Mouse (Mus musculus): ENCODE measurements around the gene Olfr823. TPM values are rescaled to one million over a fixed set of nuclear protein-coding genes. Genes with fewer than 3 reads are reported as not detected.

Gene Olfr823
- polyA plus RNA-seq, 1 experiment from 2014 or later = not detected

Other genes with a start within 250 kb of the Olfr823 start
- gene Olfr814, start 235.5 kb downstream of the Olfr823 start, polyA plus RNA-seq (2014; fragmentation: Nextera tagmentation; extraction: Ambion mirVana) = not detected in 2 replicates
- not detected in 2 replicates for gene Olfr815, start 209.5 kb downstream of the Olfr823 start, polyA plus RNA-seq (2014; fragmentation: Nextera tagmentation; extraction: Ambion mirVana)
- not detected in 2 replicates for gene Olfr816, start 199.8 kb downstream of the Olfr823 start, polyA plus RNA-seq (2014; fragmentation: Nextera tagmentation; extraction: Ambion mirVana)
- not detected in 2 replicates for gene Olfr818, start 166.3 kb downstream of the Olfr823 start, polyA plus RNA-seq (2014; fragmentation: Nextera tagmentation; extraction: Ambion mirVana)
- gene Olfr819, start 148.1 kb downstream of the Olfr823 start, polyA plus RNA-seq (2014; fragmentation: Nextera tagmentation; extraction: Ambion mirVana) = not detected in 2 replicates
- gene Olfr247, start 139.2 kb downstream of the Olfr823 start, polyA plus RNA-seq (2014; fragmentation: Nextera tagmentation; extraction: Ambion mirVana) = not detected in 2 replicates
- gene Gm10310, start 130.3 kb downstream of the Olfr823 start, polyA plus RNA-seq (2014; fragmentation: Nextera tagmentation; extraction: Ambion mirVana) = not detected in 2 replicates
- gene Olfr820, start 102.8 kb downstream of the Olfr823 start, polyA plus RNA-seq (2014; fragmentation: Nextera tagmentation; extraction: Ambion mirVana) = not detected in 2 replicates
- not detected in 2 replicates for gene Olfr821, start 85.0 kb downstream of the Olfr823 start, polyA plus RNA-seq (2014; fragmentation: Nextera tagmentation; extraction: Ambion mirVana)
- gene Olfr822, start 44.2 kb downstream of the Olfr823 start, polyA plus RNA-seq (2014; fragmentation: Nextera tagmentation; extraction: Ambion mirVana) = not detected in 2 replicates
- gene Olfr824, start 14.6 kb upstream of the Olfr823 start, polyA plus RNA-seq (2014; fragmentation: Nextera tagmentation; extraction: Ambion mirVana) = not detected in 2 replicates
- not detected in 2 replicates for gene Olfr825, start 51.4 kb upstream of the Olfr823 start, polyA plus RNA-seq (2014; fragmentation: Nextera tagmentation; extraction: Ambion mirVana)
- not detected in 2 replicates for gene Olfr826, start 68.8 kb upstream of the Olfr823 start, polyA plus RNA-seq (2014; fragmentation: Nextera tagmentation; extraction: Ambion mirVana)
- gene Olfr827, start 99.0 kb upstream of the Olfr823 start, polyA plus RNA-seq (2014; fragmentation: Nextera tagmentation; extraction: Ambion mirVana) = not detected in 2 replicates
- gene Neurod4, start 164.9 kb upstream of the Olfr823 start, polyA plus RNA-seq (2014; fragmentation: Nextera tagmentation; extraction: Ambion mirVana) = 1.2 and 2.1 TPM in 2 replicates
- not detected in 2 replicates for gene Tespa1, start 207.5 kb upstream of the Olfr823 start, polyA plus RNA-seq (2014; fragmentation: Nextera tagmentation; extraction: Ambion mirVana)